Mouse (Mus musculus): ENCODE results near the gene Foxk2. TPM values are rescaled to one million over a fixed set of nuclear protein-coding genes. Genes with fewer than 3 reads are reported as not detected.

Foxk2 gene
- polyA plus RNA-seq, 1 experiment from 2014 or later, result 16.4 TPM

Other genes starting within 250 kb of the Foxk2 start
- not detected in 2 replicates for gene Cd7, start 220.6 kb upstream of the Foxk2 start, polyA plus RNA-seq (2014; fragmentation: Nextera tagmentation; extraction: Ambion mirVana)
- not detected in 2 replicates for gene Sectm1b, start 196.4 kb upstream of the Foxk2 start, polyA plus RNA-seq (2014; fragmentation: Nextera tagmentation; extraction: Ambion mirVana)
- not detected in 2 replicates for gene Sectm1a, start 178.8 kb upstream of the Foxk2 start, polyA plus RNA-seq (2014; fragmentation: Nextera tagmentation; extraction: Ambion mirVana)
- gene Tex19.2, start 141.3 kb upstream of the Foxk2 start, polyA plus RNA-seq (2014; fragmentation: Nextera tagmentation; extraction: Ambion mirVana), result not detected in 2 replicates
- not detected in 2 replicates for gene Tex19.1, start 113.8 kb upstream of the Foxk2 start, polyA plus RNA-seq (2014; fragmentation: Nextera tagmentation; extraction: Ambion mirVana)
- not detected in 2 replicates for gene Uts2r, start 99.7 kb upstream of the Foxk2 start, polyA plus RNA-seq (2014; fragmentation: Nextera tagmentation; extraction: Ambion mirVana)
- 7.3 and 7.8 TPM in 2 replicates for gene Hexdc, start 55.6 kb upstream of the Foxk2 start, polyA plus RNA-seq (2014; fragmentation: Nextera tagmentation; extraction: Ambion mirVana)
- 20.3 and 20.5 TPM in 2 replicates for gene Ogfod3, start 55.3 kb upstream of the Foxk2 start, polyA plus RNA-seq (2014; fragmentation: Nextera tagmentation; extraction: Ambion mirVana)
- gene Cybc1, start 30.7 kb upstream of the Foxk2 start, polyA plus RNA-seq (2014; fragmentation: Nextera tagmentation; extraction: Ambion mirVana), result 31.7 and 39.2 TPM in 2 replicates
- gene Narf, start 22.7 kb upstream of the Foxk2 start, polyA plus RNA-seq (2014; fragmentation: Nextera tagmentation; extraction: Ambion mirVana), result 58.9 and 70.1 TPM in 2 replicates
- gene Wdr45b, start 94.5 kb downstream of the Foxk2 start, polyA plus RNA-seq (2014; fragmentation: Nextera tagmentation; extraction: Ambion mirVana), result 99.3 and 107 TPM in 2 replicates
- gene Rab40b, start 128.3 kb downstream of the Foxk2 start, polyA plus RNA-seq (2014; fragmentation: Nextera tagmentation; extraction: Ambion mirVana), result 1.9 and 2.0 TPM in 2 replicates
- gene Fn3krp, start 161.4 kb downstream of the Foxk2 start, polyA plus RNA-seq (2014; fragmentation: Nextera tagmentation; extraction: Ambion mirVana), result 8.5 and 8.9 TPM in 2 replicates
- 1.3 and 1.7 TPM in 2 replicates for gene Fn3k, start 174.9 kb downstream of the Foxk2 start, polyA plus RNA-seq (2014; fragmentation: Nextera tagmentation; extraction: Ambion mirVana)
- gene Tbcd, start 192.0 kb downstream of the Foxk2 start, polyA plus RNA-seq (2014; fragmentation: Nextera tagmentation; extraction: Ambion mirVana), result 49.8 and 54.9 TPM in 2 replicates